Mouse (Mus musculus): ENCODE results near the gene Psen2.

Psen2 gene

GRCm38 (mm10) chr1:180197956-180198355 lies 65.3 kb downstream of the Psen2 start:
- no peak for DNase-seq

GRCm38 (mm10) chr1:180196508-180196907 lies 66.7 kb downstream of the Psen2 start:
- no peak for DNase-seq

- DNase-seq, result peak; percentile 97
Measured at GRCm38 (mm10) chr1:180195703-180196381, 67.4 kb downstream of the Psen2 start.

- DNase-seq, result peak; percentile 47
Measured at GRCm38 (mm10) chr1:180194781-180195471, 68.3 kb downstream of the Psen2 start.

GRCm38 (mm10) chr1:180194048-180194447 lies 69.2 kb downstream of the Psen2 start:
- DNase-seq, result no peak

GRCm38 (mm10) chr1:180193391-180193935 lies 69.8 kb downstream of the Psen2 start:
- DNase-seq, result no peak

- DNase-seq, result no peak
Measured at GRCm38 (mm10) chr1:180192866-180193265, 70.4 kb downstream of the Psen2 start.

- no peak for DNase-seq
Measured at GRCm38 (mm10) chr1:180191651-180192220, 71.5 kb downstream of the Psen2 start.

- DNase-seq, result no peak
Measured at GRCm38 (mm10) chr1:180191112-180191511, 72.1 kb downstream of the Psen2 start.

GRCm38 (mm10) chr1:180188951-180189350 lies 74.3 kb downstream of the Psen2 start:
- DNase-seq, result no peak

GRCm38 (mm10) chr1:180186371-180186770 lies 76.9 kb downstream of the Psen2 start:
- DNase-seq, result no peak

GRCm38 (mm10) chr1:180185877-180186276 lies 77.4 kb downstream of the Psen2 start:
- no peak for DNase-seq

- DNase-seq, result peak; percentile 60
Measured at GRCm38 (mm10) chr1:180184768-180185167, 78.5 kb downstream of the Psen2 start.

GRCm38 (mm10) chr1:180183525-180184159 lies 79.6 kb downstream of the Psen2 start:
- no peak for DNase-seq

- DNase-seq, result no peak
Measured at GRCm38 (mm10) chr1:180182731-180183130, 80.5 kb downstream of the Psen2 start.

GRCm38 (mm10) chr1:180181966-180182319 lies 81.3 kb downstream of the Psen2 start:
- DNase-seq, result no peak

- no peak for DNase-seq
Measured at GRCm38 (mm10) chr1:180181304-180181965, 81.8 kb downstream of the Psen2 start.

GRCm38 (mm10) chr1:180179840-180180239 lies 83.4 kb downstream of the Psen2 start:
- no peak for DNase-seq

- DNase-seq, result no peak
Measured at GRCm38 (mm10) chr1:180179100-180179499, 84.1 kb downstream of the Psen2 start.

- no peak for DNase-seq
Measured at GRCm38 (mm10) chr1:180178340-180178739, 84.9 kb downstream of the Psen2 start.
